Mouse (Mus musculus): ENCODE data around the gene Lrrc38. TPM values are rescaled to one million over a fixed set of nuclear protein-coding genes. Genes with fewer than 3 reads are reported as not detected.
"Not testable (repeated sequence)": the region's sequence is repeated elsewhere in the genome, so short reads cannot be mapped to it uniquely, and the experiment has no call there.

Lrrc38 gene
- 10 to 100 TPM; 33.4 to 37.4 TPM for total RNA-seq (2021)
- long read RNA-seq, experiment 1, transcript Lrrc38-201 (2 exons, 2,324 nt), result major isoform, 68 of 72 reads
- long read RNA-seq, experiment 1, partial matches to known transcripts, result 2 of 72 reads
- long read RNA-seq, experiment 1, other reads (novel, unspliced or antisense), result 2 of 72 reads
- long read RNA-seq, experiment 2, transcript Lrrc38-201 (2 exons, 2,324 nt), result major isoform, 46 of 51 reads
- long read RNA-seq, experiment 2, partial matches to known transcripts, result 5 of 51 reads
- long read RNA-seq, experiment 2, other reads (novel, unspliced or antisense), result 0 of 51 reads

DNA sequence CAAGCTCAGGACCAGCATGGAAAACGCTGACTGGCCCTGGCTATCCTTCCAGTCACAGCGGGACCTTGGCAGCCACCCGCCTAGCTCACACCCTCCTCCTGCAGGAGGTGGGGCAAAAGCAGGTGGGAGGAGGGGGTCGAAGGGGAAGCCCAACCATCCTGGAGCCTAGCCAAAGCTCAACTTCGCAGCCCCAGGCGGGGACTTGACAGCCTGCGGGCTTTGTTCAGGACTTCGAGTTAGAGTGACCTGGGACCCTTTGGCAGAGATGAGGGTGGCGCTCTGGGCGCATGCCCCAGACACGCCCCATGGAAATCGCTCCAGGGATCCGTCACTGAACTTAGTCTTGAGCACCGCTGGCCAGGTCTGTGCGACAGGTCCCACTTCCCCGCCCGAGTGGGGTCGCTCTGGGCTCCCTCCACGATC, at the start of gene Lrrc38:
Gene Lrrc38, plus strand, starts transcription at position 274 of the 423 bp plus-strand sequence.
- peak; percentile 77 for DNase-seq (ENCODE audit: low spot score)

GRCm38 (mm10) chr4:143300113-143300688, 49.4 kb upstream of the Lrrc38 start:
- no peak for DNase-seq (ENCODE audit: low spot score)

DNA sequence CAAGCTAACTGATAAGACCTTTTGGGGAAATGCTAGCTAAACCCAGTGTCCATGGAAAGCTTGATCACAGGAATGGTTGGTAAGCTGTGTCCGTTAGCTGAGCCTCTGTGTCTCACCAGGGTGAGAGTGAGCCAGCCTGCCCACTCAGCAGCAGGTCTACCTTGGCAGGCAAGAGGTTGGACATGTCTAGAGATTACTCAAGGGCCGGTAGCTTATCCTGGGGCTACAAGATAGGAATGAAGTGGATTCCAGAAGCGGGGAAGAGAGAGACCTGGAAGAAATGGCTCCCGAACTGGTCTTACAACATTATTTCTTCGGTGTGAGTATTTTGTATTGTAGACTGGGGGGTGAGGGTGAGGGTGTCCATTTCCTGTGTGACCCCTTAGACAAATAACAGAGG, 48.5 kb upstream of the Lrrc38 start:
- no peak for DNase-seq (ENCODE audit: low spot score)

DNA sequence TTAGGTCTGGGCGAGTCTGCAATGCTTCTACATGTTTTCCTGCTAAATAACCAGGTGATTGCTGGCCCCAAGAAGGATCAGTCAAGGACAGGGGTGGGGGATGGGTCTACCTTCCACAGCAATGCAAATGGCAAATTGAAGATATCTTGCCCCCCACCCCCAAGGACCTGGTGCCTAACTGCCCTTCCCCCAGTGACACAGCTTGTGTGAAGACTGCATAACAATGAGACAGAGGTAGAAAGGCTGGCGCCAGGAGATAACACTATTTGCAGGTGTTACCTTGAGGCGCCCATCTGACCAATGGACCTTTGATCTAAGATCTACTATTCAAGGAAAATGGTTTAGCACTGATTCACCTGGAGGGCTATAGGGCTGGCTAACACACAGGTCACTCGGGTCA, 47.7 kb upstream of the Lrrc38 start:
- no peak for DNase-seq (ENCODE audit: low spot score)

GRCm38 (mm10) chr4:143302279-143302890, 47.2 kb upstream of the Lrrc38 start:
- DNase-seq (ENCODE audit: low spot score), result no peak

GRCm38 (mm10) chr4:143305031-143305430, 44.5 kb upstream of the Lrrc38 start:
- no peak for DNase-seq (ENCODE audit: low spot score)

GRCm38 (mm10) chr4:143305987-143306772, 43.4 kb upstream of the Lrrc38 start:
- DNase-seq (ENCODE audit: low spot score), result no peak

- DNase-seq (ENCODE audit: low spot score), result peak; percentile 43
Observed at GRCm38 (mm10) chr4:143311341-143311740, 38.2 kb upstream of the Lrrc38 start.

- no peak for DNase-seq (ENCODE audit: low spot score)
Observed at GRCm38 (mm10) chr4:143313299-143313698, 36.3 kb upstream of the Lrrc38 start.

DNA sequence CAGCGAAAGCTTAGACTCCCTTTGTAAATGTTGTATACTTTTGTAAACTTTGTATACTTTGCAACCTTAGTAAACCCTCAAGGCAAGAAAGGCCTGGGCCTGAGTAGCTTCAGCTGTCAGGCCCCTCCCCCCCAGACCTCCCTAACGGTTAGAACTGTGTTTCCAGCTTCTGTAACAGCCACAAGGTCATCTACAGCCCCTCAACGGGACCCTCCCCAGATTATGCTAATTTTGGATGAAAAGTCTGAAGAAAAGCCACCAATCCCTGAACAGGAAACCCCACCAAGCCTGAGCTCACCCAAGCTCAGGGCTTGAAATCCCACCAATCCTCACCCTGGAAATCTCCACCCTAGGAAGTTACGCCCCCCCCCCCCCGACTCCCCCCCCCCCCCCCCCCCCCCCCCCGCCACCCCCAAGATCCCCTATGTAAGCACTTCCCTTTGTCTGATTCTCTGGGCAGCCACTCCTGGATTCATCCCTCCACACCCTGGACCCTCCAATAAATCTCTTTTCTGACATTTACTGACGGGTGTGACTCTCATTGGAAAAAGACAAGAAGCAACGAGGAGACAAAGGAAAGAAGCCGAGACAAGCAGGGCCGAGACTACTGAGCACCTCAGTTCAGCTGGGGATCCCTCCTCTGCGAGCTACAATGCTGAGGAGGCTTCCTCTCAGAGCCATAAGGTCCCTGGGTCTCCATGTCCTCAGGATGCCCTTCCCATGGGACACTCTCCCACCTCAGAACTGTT, 25.2 kb upstream of the Lrrc38 start:
- DNase-seq (ENCODE audit: low spot score), result no peak

GRCm38 (mm10) chr4:143324925-143325624, 24.5 kb upstream of the Lrrc38 start:
- peak; percentile 3 for DNase-seq (ENCODE audit: low spot score)

GRCm38 (mm10) chr4:143325625-143325941, 24.0 kb upstream of the Lrrc38 start:
- DNase-seq (ENCODE audit: low spot score), result peak; percentile 78

DNA sequence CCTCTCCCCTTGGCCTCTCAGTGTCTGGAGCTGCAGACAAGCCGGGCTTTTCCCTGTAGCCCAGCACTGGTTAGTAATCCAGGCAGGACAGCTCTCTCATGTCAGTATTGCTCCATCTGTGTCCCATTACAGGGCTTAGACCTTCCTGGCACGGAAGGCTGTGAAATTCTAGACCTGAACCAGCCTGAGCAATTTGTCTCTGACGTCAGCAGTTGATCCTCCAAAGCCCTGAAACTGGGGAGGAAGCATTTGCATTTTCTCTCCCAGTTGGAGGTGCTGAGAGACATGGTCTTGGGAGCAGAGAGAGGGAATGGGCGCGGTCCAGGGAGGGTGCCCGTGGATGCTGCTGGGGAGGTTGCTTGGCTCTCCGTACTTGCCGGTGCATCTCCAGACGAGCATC, 19.0 kb upstream of the Lrrc38 start:
- peak; percentile 85 for DNase-seq (ENCODE audit: low spot score)

- no peak for DNase-seq (ENCODE audit: low spot score)
Observed at GRCm38 (mm10) chr4:143331787-143332186, 17.8 kb upstream of the Lrrc38 start.

GRCm38 (mm10) chr4:143334145-143334544, 15.4 kb upstream of the Lrrc38 start:
- peak; percentile 34 for DNase-seq (ENCODE audit: low spot score)

DNA sequence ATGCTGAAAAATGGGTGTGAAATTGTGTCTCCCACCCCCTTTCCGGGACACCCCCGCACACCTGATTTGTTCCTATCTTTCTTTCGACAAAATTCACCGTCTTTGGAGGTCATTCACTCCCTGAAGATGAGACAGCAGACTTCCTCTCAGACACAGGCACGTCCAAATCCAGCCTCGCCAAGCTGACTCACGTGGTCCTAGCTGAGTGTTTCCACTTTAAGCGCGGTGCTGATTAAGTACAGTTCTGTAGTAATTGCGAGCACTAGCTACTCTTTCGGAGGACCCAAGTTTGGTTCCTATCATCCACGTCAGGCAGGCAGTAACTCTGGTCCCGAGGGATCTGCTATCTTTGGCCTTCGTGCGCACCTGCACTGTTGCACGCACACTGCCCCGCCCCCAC, 14.6 kb upstream of the Lrrc38 start:
- no peak for DNase-seq (ENCODE audit: low spot score)

DNA sequence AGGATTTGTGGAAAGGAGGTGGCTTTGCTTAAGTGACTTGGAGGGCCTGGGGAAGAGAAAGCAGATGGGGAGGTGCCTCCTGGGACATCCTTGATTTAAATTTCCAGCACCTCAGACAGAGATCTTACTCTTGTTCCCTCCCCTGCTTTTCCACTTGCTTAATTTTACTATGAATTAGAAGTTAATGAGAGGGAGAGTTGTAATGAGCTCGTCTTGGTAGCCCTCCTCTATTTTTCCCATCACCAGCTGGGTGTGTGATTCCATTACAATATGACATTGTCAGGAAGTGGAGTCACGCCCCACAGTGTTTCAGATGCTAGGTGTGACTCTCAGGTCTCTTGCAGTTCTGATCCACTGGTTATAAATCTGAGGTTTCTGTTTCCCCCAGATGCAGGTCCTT, 13.5 kb upstream of the Lrrc38 start:
- DNase-seq (ENCODE audit: low spot score), result no peak

DNA sequence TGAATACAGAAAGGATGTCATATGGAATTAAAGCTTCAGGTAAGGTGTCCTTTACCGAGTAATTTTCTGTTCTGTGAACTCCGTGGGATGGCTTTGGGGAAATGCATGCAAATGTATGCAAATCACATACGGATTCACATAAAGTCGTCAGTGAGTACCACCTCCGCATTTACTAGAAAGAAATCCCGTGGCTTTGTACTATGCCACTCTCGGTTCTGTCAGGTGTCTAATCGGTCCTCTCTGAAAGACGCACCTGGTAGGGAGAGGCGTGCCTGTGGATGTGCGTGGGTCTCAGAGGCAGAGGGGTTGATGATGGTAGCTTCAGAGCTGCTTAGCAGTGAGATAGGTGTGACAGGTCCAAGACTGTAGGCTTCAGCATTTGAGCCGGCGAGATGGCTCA, 9.7 kb upstream of the Lrrc38 start:
- DNase-seq (ENCODE audit: low spot score), result no peak

- no peak for DNase-seq (ENCODE audit: low spot score)
Observed at GRCm38 (mm10) chr4:143341470-143341869, 8.1 kb upstream of the Lrrc38 start.

DNA sequence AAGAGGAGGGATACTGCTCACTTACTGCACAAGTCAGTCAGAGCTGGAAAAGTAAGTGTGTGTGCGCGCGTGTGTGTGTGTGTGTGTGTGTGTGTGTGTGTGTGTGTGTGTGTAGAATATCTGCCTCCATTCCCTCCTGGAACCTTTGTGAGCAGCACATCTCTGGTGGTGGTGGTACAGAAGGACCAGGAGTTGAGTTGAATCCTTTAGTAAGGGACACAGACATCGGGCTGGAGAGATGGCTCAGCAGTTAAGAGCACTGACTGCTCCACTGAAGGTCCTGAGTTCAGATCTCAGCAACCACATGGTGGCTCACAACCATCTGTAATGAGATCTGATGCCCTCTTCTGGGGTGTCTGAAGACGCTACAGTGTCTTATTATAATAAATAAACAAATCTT, 4.1 kb upstream of the Lrrc38 start:
- not testable (repeated sequence) for DNase-seq (ENCODE audit: low spot score)

DNA sequence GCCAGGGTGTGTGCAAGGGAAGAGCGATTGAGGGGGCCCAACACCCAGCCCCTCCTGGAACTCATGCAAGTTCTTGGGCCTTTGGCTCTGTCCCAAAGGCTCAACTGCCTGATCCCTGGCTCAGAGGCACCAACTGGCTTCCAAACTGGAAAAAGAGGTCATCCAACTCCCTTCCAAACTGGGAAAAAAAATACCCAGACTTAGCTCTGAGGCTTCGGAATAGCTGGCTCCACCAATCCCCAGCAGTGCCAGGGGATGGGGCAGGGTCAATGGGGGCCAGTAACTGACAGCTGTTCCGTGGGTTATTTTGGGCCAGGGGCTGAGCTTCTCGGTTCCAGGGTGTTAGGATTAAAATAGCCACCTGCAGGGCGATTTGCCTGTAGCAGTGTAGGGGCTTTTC, 879 bp upstream of the Lrrc38 start:
- DNase-seq (ENCODE audit: low spot score), result peak; percentile 77
